Mouse (Mus musculus) kidney, embryonic 15.5 days (tissue): ENCODE data around the gene Ccdc7a. TPM values are rescaled to one million over a fixed set of nuclear protein-coding genes. Genes with fewer than 3 reads are reported as not detected.

Experiments
- ATAC-seq: fragments of 200-750 bp; cut with Nextera tagmentation; replicated peaks from 2 replicates; pipeline ENCODE4 v1.8.0; 2017; ENCODE audit warnings: moderate TSS enrichment; ENCODE audit not compliant: low FRiP score
- H3K27ac ChIP-seq: fragments of 300-500 bp; sonication (generic); 2 replicates; pipeline ENCODE4 v1.5.1; 2015; ENCODE audit warnings: mild to moderate bottlenecking, inconsistent platforms
- H3K27me3 ChIP-seq: fragments of 300-500 bp; sonication (generic); 2 replicates; pipeline ENCODE4 v1.6.1; 2015; ENCODE audit warnings: inconsistent platforms
- H3K36me3 ChIP-seq: fragments of 300-500 bp; sonication (generic); 2 replicates; pipeline ENCODE4 v1.6.1; 2015; ENCODE audit warnings: inconsistent platforms
- H3K4me1 ChIP-seq: fragments of 300-500 bp; sonication (generic); 2 replicates; pipeline ENCODE4 v1.6.1; 2015; ENCODE audit warnings: inconsistent platforms
- H3K4me2 ChIP-seq: fragments of 300-500 bp; sonication (generic); 2 replicates; pipeline ENCODE4 v1.6.1; 2015; ENCODE audit warnings: moderate library complexity, mild to moderate bottlenecking, inconsistent platforms
- H3K4me3 ChIP-seq: fragments of 300-500 bp; sonication (generic); replicated peaks from 2 replicates; pipeline ENCODE4 v1.5.1; 2015; ENCODE audit warnings: mild to moderate bottlenecking, inconsistent platforms
- H3K9ac ChIP-seq: fragments of 300-500 bp; sonication (generic); 2 replicates; pipeline ENCODE4 v1.6.1; 2015; ENCODE audit warnings: mild to moderate bottlenecking, inconsistent platforms
- H3K9me3 ChIP-seq: fragments of 300-500 bp; sonication (generic); replicated peaks from 2 replicates; pipeline ENCODE4 v1.6.1; 2016; ENCODE audit warnings: inconsistent platforms
- WGBS: fragments of 180-500 bp; shearing (Covaris S2); methylation state at CpG from one replicate; pipeline ENCODE4 v1.1.7; 2015; ENCODE audit warnings: mixed read lengths; 5-methylcytosine and 5-hydroxymethylcytosine counted together
- polyA plus RNA-seq: library from polyadenylated mRNA; unstranded; fragments of >200 nt; fragmentation: Nextera tagmentation; extraction: Ambion mirVana; gene quantifications from 2 replicates; pipeline ENCODE4 v1.2.1, GENCODE M21; 2015

Ccdc7a gene
- polyA plus RNA-seq, 1 experiment from 2014 or later: not detected

GRCm38 (mm10) chr8:128684609-128685506 is 380.5 kb downstream of the Ccdc7a start:
- Histone ChIP-seq H3K27ac (peak overlapping the region; percentile 100), H3K27me3 (no peaks in the 10 kb centered on the region), H3K36me3 (no peaks in the 10 kb centered on the region), H3K4me3 (peak overlapping the region; percentile 93), H3K4me1 (peaks cover 16% of the 10 kb centered on the region), H3K4me2 (peak overlapping the region; percentile 63), H3K9ac (peak overlapping the region; percentile 72), H3K9me3 (no peaks in the 10 kb centered on the region)
- peak; percentile 83 for ATAC-seq
- WGBS: 7% methylated on average over 25 of the region's 25 CpGs

Other genes with a start within 250 kb of the Ccdc7a start
- gene Ccdc7b, start 1.6 kb upstream of the Ccdc7a start, polyA plus RNA-seq: not detected in 2 replicates
- not detected in 2 replicates for gene Gm10999, start 66.1 kb upstream of the Ccdc7a start, polyA plus RNA-seq
- 22.7 and 25.4 TPM in 2 replicates for gene 2610044O15Rik8, start 168.9 kb upstream of the Ccdc7a start, polyA plus RNA-seq